Mouse (Mus musculus) testis, postnatal 10 days (tissue): ENCODE data around the gene Onecut3.
A peak's percentile ranks its signal among the peaks of the same experiment; 100 is the strongest.

Experiments
- DNase-seq: peaks from one replicate; pipeline ENCODE4 v3.0.0; 2021; ENCODE audit warnings: low spot score

Onecut3 gene

DNA sequence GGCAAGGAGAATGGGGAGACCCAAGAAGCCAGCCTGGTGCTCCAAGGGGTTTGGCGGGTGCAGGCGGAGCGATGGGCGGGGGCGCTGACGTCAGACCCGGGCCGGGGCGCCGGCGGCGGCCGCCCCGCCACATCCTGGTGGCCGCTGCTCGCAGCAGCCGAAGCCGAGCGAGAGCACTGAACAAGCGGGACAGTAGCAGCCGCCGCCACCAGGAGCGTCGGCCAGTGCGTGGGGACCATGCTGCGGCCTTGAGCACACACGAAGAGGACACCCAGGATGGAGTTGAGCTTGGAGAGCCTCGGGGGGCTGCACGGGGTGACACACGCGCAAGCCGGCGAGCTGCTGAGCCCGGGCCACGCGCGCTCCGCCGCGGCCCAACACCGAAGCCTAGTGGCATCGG, at the start of gene Onecut3:
Gene Onecut3, plus strand, starts transcription at position 104 of the 400 bp plus-strand sequence.
- DNase-seq = peak; percentile 57

DNA sequence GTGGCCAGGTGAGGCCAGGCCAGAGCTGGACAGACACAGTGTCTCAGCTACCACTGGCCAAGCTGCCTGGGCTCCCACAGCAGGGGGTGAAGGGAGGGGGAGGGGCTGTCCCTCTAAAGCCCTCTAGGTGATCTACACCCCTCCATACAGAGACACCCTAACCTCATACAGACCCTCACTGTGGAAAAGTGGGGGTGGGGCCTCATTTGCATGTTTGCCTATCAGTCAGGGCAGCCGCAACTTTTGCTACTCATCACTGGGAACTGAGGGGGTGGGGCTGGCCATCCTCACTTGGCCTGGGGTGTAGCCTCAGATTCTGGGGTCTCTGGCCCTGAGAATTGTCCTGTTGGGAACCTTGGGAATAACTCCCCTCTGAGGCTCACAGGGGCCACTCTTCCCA, 49.6 kb upstream of the Onecut3 start:
- DNase-seq = peak; percentile 62

DNA sequence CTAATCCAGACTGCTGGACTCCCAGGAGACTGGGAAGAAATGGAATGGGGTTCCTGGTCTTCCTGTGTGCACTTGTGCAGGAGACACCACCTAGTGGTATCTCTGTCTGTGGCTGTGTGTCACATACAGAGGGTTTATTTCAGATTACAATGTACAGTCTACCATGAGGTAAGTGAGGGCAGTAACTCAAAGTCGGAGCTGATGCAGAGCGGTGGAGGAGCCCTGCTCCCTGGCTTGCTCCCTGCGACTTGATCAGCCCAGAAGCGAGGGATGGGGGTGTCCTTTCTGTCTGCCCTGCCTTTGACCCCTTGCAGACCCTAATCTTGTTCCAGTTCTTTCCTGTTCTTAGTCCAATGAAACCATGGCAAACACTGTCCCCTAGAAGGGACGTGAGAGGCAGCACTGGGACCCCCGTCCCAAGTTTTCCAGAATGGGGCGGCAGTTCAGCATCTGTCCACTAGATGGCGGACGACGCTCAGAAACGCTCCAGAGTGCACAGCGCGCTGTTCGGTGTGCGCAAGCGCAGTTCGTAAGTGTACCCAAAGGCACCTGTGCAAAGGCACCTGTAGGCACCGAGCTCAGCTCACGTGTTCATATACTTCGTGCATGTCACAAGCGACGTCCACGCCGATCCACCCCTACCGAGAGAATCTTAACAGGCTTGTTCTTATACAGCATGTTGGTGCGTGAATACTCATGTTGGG, 48.6 kb upstream of the Onecut3 start:
- DNase-seq = peak; percentile 86

DNA sequence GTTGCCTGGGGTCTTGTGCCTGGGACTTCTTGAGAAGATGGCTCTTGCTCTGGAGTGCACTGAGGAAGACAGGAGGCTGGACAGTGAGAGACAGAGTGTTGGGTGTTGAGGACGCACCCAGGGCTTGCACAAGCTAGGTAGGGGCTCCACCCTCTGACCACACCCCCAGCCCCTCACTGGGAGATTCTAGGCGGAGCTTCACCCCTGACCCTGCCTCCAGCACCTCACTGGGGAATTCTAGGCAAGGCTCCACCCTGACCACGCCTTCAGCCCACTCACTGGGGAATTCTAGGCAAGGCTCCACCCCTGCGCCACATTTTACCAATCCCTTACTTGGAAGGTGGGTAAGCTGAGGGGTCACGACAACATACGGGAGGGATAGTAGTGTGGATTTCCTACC, 44.0 kb upstream of the Onecut3 start:
- no peak for DNase-seq

DNA sequence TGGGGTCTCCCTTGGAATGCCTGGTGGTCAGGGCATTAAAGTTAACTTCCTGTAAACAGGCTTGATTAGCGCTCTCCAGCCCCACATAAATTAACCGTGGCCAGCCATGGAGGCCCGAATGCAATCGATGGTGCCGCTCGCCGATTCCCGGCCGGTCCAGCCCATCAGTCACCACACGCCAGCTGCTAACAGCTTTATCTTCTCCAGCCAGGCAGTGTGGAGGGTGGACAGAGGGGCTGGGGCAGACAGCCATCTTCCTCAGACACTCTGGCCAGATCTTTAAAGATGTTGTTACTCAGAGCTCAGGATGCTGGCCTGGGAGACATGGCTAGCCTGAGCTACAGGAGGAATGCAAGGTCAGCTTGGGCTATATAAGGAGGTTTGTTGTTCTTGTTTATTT, 41.0 kb upstream of the Onecut3 start:
- DNase-seq = no peak

DNA sequence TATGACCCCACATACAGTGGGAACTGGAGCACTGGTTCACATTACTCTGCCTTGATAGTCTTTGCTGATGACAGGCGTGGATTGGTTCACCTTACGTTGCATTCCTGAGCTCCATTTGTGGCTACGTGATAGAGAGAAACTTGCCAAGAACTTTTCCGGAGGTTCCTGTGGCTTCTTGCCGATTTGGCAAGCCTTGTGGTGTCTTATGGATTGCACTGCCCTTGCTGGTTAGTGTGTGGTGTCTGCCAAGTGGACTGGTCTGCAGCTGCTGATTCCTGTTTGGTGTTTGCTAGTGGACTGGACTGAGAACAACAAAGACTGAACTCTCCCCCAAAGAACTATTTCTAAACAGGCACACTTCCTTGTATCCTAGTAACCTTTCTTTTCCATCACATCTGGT, 39.9 kb upstream of the Onecut3 start:
- DNase-seq = no peak

DNA sequence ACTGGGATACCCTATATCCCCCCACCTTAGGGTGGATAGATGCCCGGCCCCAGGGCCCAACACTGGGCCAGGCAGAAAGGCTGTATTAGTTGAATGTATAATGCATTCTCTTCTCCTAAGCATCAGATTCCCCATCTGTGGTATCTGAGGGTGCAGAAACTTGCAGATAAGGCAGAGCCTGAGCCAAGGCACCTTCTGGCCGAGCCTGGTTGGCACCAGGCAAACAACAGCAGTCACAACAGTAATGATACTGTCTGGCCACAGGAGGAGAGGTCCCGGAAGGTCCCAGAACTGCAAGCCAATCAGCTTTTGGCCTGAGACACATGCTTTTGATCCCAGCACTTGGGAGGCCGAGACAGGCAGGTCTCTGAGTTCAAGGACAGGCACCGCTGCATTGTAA, 38.9 kb upstream of the Onecut3 start:
- no peak for DNase-seq

DNA sequence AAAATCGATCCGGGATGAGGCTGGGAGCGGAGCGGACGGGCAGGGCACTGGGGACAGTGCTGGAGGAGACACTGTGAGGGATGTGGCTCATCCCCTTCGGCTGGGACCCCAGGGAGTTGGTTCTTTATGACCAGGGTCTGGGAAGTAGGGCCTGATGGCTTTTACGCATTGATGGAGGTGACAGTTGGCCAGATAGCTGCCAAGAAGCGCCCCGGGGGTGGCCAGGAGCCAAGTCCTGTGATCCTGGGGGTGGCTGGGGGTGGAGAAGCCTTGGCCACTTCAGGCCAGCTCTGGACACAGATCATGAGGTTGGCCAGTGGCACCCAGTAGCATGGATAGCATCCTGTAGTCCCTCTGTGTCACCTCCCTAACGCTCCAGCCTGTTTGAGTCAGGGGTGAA, 35.4 kb upstream of the Onecut3 start:
- DNase-seq = no peak

DNA sequence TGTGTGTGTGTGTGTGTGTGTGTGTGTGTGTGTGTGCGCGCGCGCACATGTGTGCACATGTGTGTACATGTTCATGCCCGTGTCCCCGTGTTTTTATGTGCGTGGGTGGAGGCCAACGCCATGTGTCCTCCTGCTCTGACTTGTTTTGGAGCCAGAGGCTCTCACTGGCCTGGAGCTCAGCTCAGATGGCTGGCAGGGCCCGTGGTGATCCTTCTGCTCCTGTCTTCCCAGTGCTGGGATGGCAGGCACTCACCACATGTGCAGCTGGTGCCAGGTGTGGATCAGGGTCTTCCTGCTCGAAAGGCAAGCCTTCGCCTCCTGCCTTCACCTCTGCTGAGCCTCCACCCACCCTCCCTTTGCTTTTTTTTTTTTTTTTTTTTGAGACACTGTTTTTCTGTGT, 35.0 kb upstream of the Onecut3 start:
- DNase-seq = no peak

DNA sequence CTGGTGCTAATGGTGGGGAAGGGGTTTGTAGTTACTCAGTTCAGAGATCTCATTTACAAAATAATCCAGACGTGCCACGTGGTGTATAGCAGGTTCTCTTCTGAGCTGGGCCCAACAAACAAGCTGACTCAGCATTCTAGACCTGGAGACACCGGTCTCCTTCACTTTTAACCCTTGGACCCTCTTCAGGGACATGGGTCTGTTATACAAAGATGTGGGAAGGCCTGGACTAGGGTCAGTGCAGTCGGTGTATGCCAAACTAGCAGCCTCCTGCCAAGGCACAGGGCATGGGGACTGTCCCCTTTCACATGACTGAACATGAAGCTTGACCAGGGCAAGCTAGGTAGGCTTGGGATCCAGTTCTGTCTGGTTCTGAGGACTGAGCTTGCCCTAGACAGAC, 34.3 kb upstream of the Onecut3 start:
- no peak for DNase-seq

DNA sequence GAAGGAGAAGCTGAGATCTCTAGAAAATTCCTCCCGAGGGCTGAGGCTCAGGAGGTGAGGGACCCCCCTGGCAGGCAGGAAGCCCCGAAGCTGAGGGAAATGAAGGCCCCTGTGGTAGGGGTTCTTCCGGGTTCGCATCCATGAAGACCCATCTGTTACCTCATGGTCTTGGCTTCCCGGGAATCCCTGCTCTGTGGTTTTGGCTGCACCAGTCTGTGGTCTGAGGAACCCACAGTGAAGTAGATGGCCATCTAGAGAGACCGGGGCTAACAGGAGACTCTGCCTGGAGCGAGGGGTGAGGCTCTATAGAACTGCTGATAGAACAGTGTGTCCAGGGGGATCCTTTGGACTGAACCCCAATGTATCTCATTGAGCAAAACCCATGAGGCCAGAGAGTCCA, 33.3 kb upstream of the Onecut3 start:
- no peak for DNase-seq

DNA sequence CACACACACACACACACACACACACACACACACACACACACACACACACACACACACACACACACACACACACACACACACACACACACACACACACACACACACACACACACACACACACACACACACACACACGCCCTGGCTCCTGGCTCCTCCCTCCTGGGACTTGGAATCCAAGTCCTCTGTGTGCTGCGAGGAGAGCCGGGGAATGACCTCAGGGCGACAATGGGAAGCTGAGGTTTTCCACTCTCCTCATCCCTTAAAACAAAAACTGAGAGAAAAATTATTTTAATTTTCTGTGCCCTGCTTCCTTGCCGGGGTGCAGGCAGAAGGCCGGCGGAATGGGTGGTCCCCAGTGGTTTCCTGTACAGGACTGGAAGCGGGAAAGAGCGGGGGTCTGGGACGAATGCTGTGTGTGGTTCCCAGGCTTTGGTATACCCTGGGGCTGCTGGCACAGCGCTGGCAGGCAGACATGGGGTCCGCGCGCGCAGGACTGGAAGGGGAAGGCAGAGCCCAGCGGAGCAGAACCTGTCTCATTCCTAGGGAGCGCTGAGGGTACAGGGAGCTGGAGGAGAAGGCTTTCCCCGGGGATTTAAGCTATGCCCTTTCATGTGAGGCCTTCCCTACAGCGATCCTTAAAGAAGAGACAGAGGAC, 30.1 kb upstream of the Onecut3 start:
- DNase-seq = no peak

DNA sequence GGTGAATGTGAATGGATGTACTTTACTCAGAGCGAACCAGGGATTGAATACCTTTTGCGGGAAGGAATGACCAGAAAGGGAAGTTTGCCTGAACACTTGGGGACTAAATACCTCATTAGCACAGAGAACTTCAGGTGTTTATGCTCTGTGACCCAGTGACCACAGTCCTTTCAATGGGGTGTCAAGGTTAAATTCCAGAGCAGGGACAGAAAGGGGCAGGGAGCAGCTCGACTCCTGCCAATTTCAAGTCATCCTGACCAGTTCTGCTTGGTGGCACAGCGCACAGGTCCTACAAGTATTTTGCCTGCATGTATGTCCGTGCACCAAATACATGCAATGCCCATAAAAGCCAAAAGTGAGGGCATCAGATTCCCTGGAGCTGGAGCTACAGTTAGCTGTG, 29.6 kb upstream of the Onecut3 start:
- no peak for DNase-seq

DNA sequence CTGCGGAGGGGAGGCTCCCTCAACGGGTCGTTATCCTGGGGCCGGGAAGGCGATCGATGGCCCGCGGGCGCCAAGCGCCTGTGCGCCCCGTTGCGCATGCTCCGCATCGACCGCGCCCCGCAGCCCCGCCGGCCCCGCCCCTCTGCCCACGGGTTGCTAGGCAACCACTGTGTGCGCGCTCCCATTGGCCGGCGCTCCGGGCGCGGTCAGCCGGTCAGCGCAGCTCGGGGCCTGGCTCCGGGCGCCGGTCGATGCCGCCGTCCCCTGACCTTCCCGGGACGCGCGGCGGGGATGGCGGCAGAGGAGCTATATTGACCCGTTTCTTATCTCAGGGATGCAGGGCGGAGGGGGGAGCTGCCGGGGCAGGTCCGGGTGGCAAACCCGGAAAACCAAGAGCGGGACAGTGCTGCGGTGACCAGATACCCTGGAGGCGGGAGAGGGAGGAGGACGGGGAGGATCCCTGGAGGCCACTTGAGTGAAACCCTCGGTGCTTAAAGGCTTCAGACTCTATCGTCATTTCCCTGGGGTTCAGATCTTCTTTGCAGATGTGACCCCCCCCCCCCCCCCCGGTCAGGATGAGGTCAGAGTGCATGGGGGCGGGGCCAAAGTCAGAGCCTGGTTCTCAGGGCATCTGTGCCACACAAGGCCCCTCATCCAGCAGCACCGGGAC, 19.2 kb upstream of the Onecut3 start:
- peak; percentile 97 for DNase-seq

DNA sequence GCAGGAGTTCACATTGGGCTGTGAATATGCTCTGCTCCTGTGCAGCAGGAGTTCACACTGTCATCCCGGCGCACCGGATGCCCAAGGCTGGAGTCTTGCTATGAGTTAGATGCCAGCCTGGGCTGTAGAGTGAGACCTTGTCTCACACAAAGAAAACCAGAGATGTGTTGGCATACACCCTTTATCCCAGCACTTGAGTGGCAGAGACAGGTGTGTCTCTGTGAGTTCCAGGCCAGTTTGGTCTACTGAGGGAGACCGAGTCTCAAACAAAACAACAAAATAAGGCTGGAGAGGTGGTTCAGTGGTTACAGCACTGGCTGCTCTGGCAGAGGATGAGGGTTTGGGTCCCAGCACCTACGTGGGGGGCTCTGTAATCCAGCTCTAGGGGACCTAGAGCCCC, 16.1 kb upstream of the Onecut3 start:
- DNase-seq = no peak

DNA sequence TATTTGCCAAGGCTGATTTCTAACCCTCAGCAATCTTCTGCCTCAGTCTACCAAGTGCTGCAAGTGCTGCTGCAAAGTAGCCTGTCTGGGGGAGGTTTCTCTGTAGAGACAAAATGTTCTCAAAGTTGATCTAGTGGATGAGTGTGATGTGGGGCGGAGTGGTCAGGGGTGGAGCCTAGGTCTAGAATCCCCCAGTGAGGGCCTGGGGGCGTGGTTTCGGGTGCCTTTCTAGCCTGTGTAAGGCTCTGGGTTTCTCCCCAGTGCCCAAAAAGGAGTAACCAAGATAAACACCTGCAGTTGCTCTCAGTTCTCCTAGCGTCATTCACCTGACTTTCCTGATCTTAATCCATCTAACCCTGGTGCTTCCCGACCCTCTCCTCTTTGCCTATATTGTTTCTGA, 13.6 kb upstream of the Onecut3 start:
- DNase-seq = no peak

DNA sequence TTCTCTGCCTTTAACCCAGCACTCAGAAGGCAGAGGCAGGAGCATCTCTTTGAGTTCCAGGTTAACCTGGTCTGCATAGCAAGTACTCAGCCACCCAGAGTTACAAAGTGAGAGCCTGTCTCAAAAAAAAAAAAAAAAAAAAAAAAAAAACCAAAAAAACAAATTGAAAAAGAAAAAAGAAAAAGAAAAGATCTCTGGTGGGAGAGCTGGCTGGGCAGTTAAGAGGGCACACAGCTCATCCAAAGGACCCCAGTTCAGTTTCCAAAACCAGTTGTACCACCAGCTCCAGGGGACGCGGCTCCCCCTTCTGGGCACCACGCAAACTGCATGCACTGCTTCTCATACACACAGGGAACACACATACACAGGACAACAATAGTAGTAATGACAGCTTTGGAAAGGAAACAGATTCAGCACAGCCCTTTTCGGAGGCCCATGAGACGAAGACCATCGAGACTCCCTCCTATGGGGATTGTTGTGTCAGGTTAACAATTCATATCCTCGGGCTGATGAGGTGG, 7.7 kb upstream of the Onecut3 start:
- DNase-seq = no peak

DNA sequence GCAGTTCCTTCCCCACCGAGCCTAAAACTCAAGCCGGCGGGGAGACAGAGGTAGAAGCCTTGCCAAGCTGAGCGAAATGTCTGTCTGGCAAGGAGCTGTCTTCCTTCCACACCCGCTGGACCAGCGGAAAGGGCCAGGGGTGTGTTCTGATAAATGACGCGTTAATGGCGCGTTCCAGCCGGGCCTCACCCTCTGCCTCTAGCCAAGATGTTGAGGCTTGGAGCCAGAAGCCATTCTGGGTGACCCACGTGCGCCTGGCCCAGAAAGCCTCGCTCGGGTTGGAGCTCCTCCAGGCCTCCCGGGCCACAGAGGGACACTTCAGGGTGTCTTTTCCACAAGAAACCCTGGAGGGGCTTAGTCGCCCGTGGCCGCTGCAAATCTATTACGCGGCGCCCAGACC, 4.6 kb upstream of the Onecut3 start:
- DNase-seq = peak; percentile 66

DNA sequence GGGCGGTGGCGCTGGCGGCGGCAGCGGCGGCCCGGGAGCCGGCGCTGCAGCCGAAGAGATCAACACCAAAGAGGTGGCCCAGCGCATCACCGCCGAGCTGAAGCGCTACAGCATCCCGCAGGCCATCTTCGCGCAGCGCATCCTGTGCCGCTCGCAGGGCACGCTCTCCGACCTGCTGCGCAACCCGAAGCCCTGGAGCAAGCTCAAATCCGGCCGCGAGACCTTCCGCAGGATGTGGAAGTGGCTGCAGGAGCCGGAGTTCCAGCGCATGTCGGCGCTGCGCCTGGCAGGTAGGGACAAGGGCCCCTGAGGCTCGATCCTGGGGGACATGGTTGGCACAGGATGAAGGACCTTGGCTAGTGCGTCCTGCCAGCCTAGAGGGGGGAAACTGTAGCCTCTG, 1.3 kb downstream of the Onecut3 start:
- DNase-seq = no peak

DNA sequence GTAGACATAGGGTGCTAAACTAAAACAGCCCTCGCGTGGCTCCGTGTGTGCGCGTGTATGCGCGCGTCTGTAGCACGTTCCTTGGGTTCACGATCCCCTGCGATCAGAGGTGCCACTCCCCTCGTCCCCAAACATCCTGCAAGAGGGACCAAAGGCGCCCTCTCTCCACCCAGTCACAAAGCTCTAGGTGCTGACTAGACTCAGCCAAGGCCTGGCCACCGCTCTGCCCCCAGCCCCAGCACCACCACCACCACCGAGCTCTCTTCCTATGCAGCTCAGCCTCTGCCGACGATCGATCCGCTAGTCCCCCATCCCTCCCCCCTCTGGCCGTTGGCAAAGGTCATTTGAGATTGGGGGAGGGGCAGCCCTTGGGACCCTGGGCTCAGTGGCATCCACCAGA, 1.8 kb downstream of the Onecut3 start:
- no peak for DNase-seq

DNA sequence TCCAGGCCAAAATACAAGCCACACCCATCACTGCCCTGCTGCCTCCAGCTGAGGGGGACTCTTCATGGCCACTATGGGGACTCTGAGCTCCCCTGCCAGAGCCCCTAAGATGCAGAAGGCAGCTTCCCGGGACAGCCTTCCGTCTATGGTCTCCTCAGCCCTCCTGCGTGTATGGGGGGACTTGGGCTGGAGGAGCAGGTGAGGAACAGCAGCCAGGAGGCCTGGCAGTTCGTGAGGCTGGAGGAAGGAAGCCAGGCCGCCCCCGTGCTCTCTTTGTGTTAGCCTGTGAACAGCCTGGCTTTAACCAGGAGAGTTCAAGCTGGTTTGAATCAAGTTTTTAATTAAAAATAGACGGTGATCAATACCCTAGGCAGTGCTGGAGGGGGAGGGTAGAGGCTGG, 7.7 kb downstream of the Onecut3 start:
- DNase-seq = no peak

DNA sequence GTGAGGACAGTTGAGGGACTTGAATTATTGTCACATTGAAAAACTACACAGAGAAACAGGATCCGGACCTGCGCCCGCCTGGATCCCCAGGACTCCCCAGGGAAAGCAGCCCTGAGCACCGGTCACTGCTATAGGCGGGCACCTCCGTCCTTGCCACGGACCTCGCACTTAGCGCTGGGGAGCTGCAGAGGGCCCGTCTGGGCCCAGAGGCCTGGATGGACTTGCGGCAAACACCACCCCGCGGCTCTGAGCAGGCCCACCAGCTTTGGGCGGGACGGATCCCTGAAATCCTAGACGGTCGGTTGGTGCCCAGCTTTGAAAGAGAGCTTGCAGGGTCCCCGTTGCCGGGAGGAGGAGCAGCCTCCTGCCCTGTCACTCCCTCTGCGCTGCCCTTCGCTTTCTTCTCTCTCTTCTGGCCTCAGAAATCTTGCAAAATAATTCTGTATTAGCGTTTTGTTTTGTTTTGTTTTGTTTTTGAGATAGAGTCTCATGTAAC, 8.2 kb downstream of the Onecut3 start:
- DNase-seq = no peak

DNA sequence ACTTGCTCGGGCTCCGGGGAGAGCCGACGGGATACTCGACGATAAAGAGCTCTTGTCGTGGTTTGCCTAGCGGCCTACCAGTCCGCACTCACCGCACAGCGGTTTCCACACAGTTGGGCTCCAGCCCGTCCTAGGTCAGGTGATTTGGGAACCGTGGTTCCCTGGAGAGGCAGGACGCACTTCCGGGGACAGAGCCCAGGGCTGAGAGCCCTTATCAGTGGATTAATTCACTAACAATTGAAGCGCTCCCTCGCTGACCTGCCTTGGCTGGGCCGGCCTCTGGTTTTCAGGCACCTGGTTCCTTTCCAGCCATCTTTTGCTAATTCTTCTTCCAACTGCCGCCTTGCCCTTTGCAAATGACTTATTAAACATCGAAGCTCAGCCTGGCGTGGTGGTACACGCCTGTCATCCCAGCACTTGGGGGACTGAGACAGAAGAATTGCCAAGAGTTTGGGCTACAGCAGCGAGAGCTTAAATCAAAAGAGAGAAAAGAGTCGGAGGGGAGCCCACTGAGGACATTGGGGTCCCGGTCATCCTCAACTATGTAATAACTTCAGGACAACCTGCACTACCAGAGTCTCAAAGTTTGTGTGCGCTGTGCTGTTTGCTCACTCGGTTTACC, 9.1 kb downstream of the Onecut3 start:
- no peak for DNase-seq
